Mouse (Mus musculus) cerebellum, adult 2 months (tissue): ENCODE data around the gene Krtap5-4.

Experiments
- CTCF ChIP-seq: fragments of 200-500 bp; IDR thresholded peaks from 2 replicates; pipeline ENCODE4 v1.5.1; 2011; ENCODE audit warnings: low read depth, mild to moderate bottlenecking, control low read depth, low read length, moderate library complexity, borderline replicate concordance; ENCODE audit not compliant: insufficient read depth
- POLR2A ChIP-seq: fragments of 200-500 bp; IDR thresholded peaks from 2 replicates; pipeline ENCODE4 v1.6.1; 2011; ENCODE audit warnings: low read length, control low read depth, borderline replicate concordance; ENCODE audit not compliant: insufficient read depth

GRCm38 (mm10) chr7:142347542-142347941 is 44.2 kb downstream of the Krtap5-4 start:
- no peak for TF ChIP-seq CTCF
- TF ChIP-seq POLR2A = no peak
